Mouse (Mus musculus): ENCODE measurements at regions not wholly inside any gene's neighbourhood (a gene's known extent, or its start where the extent isn't known, plus 50 kb on each side); places are given as distances from the start of the nearest gene placed in this dataset.

DNA sequence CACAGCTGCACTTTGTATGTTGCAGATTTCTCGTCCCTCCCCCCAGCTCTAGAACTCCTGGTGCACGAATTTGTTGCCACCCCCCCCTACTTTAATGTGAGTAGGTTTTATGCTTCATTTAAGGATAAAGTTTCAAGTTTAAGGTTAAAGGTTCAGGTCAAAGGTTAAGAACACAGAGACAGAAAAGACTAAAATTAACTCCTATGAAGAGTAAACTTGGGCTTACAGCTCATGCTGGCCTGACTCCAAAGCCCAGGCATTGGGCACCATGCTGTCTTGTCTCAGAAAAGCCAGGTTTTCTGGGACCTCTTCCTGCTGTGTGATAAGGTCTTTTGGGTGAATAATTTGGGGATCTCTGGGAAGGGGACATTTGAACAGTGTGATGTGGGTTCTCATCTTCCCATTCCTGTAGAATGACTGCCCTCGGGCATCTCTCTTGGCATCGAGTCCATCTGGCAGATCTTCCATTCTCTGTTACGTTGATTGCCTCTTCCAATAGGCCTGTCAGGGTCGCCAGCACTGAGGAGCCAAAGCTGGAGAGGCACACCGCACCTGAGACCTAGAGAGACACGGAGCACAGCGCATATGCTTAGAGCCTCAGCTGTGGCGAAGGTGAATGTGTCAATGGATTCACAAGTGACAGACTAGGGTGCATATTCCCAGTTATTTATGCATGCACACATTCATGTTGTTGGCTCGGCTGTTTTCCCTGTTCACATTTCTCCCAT is 466.1 kb downstream of the Cd83 start:
- 84% methylated on average over 11 of the region's 11 CpGs for WGBS
- Histone ChIP-seq H3K4me1 (ENCODE audit: control insufficient read depth, insufficient read depth, low read length) (peaks cover 9% of the 10 kb centered on the region), H3K36me3 (ENCODE audit: control insufficient read depth, insufficient read depth, low read length) (no peaks in the 10 kb centered on the region), H3K4me2 (ENCODE audit: low read depth, severe bottlenecking) (no peak overlapping the region), H3K9ac (ENCODE audit: low read length) (no peak overlapping the region), H3K27ac (replicated peaks; ENCODE audit: low read depth, low read length) (no peak overlapping the region), H3K9me3 (ENCODE audit: control insufficient read depth, low read length) (no peaks in the 10 kb centered on the region), H3K4me3 (ENCODE audit: low read depth, low read length) (no peak overlapping the region), H3K27me3 (ENCODE audit: control insufficient read depth, insufficient read depth, low read length) (no peaks in the 10 kb centered on the region)
- DNase-seq (ENCODE audit: low spot score) (no peak), ATAC-seq (ENCODE audit: insufficient number of reproducible peaks, low FRiP score, low TSS enrichment, low read depth) (no peak)

DNA sequence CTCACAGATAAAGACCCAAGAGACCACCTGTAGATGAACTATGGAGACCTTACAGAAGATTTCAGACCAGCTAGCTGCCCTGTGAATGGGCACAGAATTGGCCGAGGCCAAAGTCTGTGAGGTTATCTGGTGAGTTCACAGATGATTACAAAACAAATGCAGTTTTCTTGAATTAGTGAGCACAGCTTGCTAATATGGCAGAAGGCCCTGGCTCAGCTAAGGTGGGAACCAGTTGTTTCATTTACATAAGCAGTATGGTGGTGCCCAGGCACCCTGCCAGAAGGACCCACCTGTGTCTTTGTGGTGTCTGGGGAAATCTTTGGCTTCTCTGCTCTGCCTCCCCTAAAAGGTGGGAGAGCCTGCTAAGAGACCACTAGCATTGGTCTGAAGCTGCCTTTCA is 466.9 kb downstream of the Cd83 start:
- Histone ChIP-seq H3K4me3 (ENCODE audit: low read depth, low read length) (no peak overlapping the region), H3K4me2 (ENCODE audit: low read depth, severe bottlenecking) (no peak overlapping the region), H3K27ac (replicated peaks; ENCODE audit: low read depth, low read length) (no peak overlapping the region), H3K4me1 (ENCODE audit: control insufficient read depth, insufficient read depth, low read length) (peaks cover 9% of the 10 kb centered on the region), H3K9ac (ENCODE audit: low read length) (no peak overlapping the region), H3K9me3 (ENCODE audit: control insufficient read depth, low read length) (no peaks in the 10 kb centered on the region), H3K36me3 (ENCODE audit: control insufficient read depth, insufficient read depth, low read length) (no peaks in the 10 kb centered on the region), H3K27me3 (ENCODE audit: control insufficient read depth, insufficient read depth, low read length) (no peaks in the 10 kb centered on the region)
- 91% methylated on average over 1 of the region's 1 CpGs for WGBS
- no peak for ATAC-seq (ENCODE audit: insufficient number of reproducible peaks, low FRiP score, low TSS enrichment, low read depth)
- no peak for DNase-seq (ENCODE audit: low spot score)

DNA sequence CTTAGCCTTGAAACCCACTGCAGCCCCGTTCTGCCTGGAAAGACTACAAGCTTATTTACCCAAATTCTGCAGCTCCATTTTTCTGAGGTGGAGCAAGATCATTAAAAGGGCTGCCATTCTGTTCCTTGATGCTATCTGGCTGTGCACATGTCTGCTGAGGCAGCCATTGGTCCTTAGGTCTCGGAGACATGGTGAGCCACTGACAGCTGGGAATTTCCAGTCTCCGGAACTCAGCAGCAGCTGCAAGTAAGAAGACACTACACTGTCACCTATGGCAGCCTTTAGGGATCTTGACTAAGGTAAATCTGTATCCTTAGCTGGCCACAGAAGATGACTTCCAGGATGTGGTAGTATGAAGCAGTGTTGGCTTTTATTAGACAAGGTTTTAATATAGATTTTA is 467.9 kb downstream of the Cd83 start:
- H3K36me3 ChIP-seq (ENCODE audit: control insufficient read depth, insufficient read depth, low read length) = no peaks in the 10 kb centered on the region
- no peak overlapping the region for H3K4me2 ChIP-seq (ENCODE audit: low read depth, severe bottlenecking)
- no peaks in the 10 kb centered on the region for H3K9me3 ChIP-seq (ENCODE audit: control insufficient read depth, low read length)
- no peak overlapping the region for H3K27ac ChIP-seq (replicated peaks; ENCODE audit: low read depth, low read length)
- H3K27me3 ChIP-seq (ENCODE audit: control insufficient read depth, insufficient read depth, low read length) = no peaks in the 10 kb centered on the region
- WGBS = 72% methylated on average over 3 of the region's 3 CpGs
- ATAC-seq (ENCODE audit: insufficient number of reproducible peaks, low FRiP score, low TSS enrichment, low read depth) (no peak), DNase-seq (ENCODE audit: low spot score) (no peak)
- no peak overlapping the region for H3K4me3 ChIP-seq (ENCODE audit: low read depth, low read length)
- peaks cover 9% of the 10 kb centered on the region for H3K4me1 ChIP-seq (ENCODE audit: control insufficient read depth, insufficient read depth, low read length)
- H3K9ac ChIP-seq (ENCODE audit: low read length) = no peak overlapping the region

DNA sequence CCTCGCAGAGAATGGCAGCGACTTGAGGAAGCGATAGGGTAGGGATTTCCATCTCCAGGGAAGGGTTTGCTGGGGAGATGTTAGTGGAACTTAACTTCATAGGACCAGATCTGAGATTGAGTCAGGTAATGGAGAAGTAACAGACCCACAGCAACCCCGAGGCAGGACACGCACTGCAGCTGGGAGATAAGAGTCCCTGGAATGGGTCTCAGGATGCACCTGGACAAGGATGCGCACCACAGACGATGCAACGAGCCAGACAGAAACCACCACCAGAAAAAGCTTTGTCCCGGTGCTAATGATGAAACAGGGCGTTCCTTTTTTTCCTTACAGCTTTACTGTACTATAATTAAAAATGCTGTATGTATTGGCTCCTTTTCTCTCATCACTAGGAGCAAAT is 470.9 kb upstream of the Jarid2 start:
- Histone ChIP-seq H3K9ac (ENCODE audit: low read length) (no peak overlapping the region), H3K4me2 (ENCODE audit: low read depth, severe bottlenecking) (no peak overlapping the region), H3K4me1 (ENCODE audit: control insufficient read depth, insufficient read depth, low read length) (peaks cover 13% of the 10 kb centered on the region), H3K9me3 (ENCODE audit: control insufficient read depth, low read length) (no peaks in the 10 kb centered on the region), H3K4me3 (ENCODE audit: low read depth, low read length) (no peak overlapping the region), H3K27me3 (ENCODE audit: control insufficient read depth, insufficient read depth, low read length) (no peaks in the 10 kb centered on the region), H3K36me3 (ENCODE audit: control insufficient read depth, insufficient read depth, low read length) (no peaks in the 10 kb centered on the region), H3K27ac (replicated peaks; ENCODE audit: low read depth, low read length) (no peak overlapping the region)
- DNase-seq (ENCODE audit: low spot score) (no peak), ATAC-seq (ENCODE audit: insufficient number of reproducible peaks, low FRiP score, low TSS enrichment, low read depth) (no peak)
- WGBS = 92% methylated on average over 10 of the region's 10 CpGs

DNA sequence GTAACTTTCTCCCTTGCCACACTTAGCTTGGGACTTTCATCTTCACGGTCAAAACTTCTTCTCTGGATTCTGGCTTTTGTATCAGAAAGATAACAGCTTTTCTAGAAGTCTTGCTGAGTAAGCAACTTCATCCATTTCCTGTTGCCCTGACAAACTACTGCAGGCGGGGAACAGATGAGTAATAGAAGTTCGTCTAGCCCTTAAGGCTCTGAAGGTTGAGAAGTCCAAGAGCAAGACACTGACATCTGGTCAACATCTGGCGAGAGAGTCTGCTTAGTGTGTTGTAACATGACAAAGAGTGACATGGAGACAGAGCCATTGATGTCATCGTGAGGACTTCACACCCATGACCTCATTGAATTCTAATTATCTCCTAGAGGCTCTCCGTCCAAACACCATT is 469.2 kb upstream of the Jarid2 start:
- no peaks in the 10 kb centered on the region for H3K9me3 ChIP-seq (ENCODE audit: control insufficient read depth, low read length)
- no peak overlapping the region for H3K9ac ChIP-seq (ENCODE audit: low read length)
- no peaks in the 10 kb centered on the region for H3K27me3 ChIP-seq (ENCODE audit: control insufficient read depth, insufficient read depth, low read length)
- H3K4me1 ChIP-seq (ENCODE audit: control insufficient read depth, insufficient read depth, low read length) = peaks cover 13% of the 10 kb centered on the region
- H3K4me3 ChIP-seq (ENCODE audit: low read depth, low read length) = no peak overlapping the region
- no peaks in the 10 kb centered on the region for H3K36me3 ChIP-seq (ENCODE audit: control insufficient read depth, insufficient read depth, low read length)
- no peak overlapping the region for H3K4me2 ChIP-seq (ENCODE audit: low read depth, severe bottlenecking)
- no peak for DNase-seq (ENCODE audit: low spot score)
- WGBS = 32% methylated on average over 6 of the region's 6 CpGs
- ATAC-seq (ENCODE audit: insufficient number of reproducible peaks, low FRiP score, low TSS enrichment, low read depth) = no peak
- H3K27ac ChIP-seq (replicated peaks; ENCODE audit: low read depth, low read length) = no peak overlapping the region

DNA sequence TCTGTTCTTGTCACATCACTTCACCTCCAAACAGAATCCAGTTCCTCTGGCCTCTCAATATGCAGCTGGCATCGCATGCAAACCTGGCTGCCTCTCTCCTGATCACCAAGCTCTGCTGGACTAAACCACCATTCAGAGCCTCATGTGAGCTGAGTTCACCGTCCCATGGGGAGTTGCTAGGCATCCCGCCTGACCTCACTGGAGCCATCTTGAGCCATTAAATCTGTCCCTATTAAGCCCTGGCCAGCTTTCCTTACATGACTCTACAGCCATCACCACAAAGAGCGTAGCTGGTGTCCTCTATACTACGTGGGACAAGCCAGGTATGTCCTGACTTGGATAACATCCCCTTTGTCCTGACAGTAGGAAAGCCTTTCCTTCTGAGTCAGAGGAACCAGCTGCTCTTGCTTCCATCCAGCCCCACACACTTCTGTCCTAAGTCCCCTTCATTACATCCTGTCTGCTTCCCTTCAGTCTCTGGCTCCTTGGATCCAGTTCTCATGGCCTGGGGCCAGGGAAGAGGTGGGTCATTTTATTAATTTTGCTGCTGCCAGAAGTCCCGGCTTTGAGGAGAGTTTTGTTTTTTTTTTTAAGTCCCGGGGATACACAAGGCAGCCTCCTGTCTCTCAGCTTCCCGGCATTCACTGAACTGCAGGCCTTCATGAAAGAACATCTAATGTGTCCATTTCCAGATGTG is 468.5 kb upstream of the Jarid2 start:
- no peaks in the 10 kb centered on the region for H3K27me3 ChIP-seq (ENCODE audit: control insufficient read depth, insufficient read depth, low read length)
- no peak overlapping the region for H3K9ac ChIP-seq (ENCODE audit: low read length)
- H3K36me3 ChIP-seq (ENCODE audit: control insufficient read depth, insufficient read depth, low read length) = no peaks in the 10 kb centered on the region
- no peak for ATAC-seq (ENCODE audit: insufficient number of reproducible peaks, low FRiP score, low TSS enrichment, low read depth)
- no peak overlapping the region for H3K4me3 ChIP-seq (ENCODE audit: low read depth, low read length)
- H3K9me3 ChIP-seq (ENCODE audit: control insufficient read depth, low read length) = no peaks in the 10 kb centered on the region
- no peak for DNase-seq (ENCODE audit: low spot score)
- 60% methylated on average over 8 of the region's 8 CpGs for WGBS
- H3K4me1 ChIP-seq (ENCODE audit: control insufficient read depth, insufficient read depth, low read length) = peaks cover 13% of the 10 kb centered on the region
- no peak overlapping the region for H3K4me2 ChIP-seq (ENCODE audit: low read depth, severe bottlenecking)
- H3K27ac ChIP-seq (replicated peaks; ENCODE audit: low read depth, low read length) = no peak overlapping the region

DNA sequence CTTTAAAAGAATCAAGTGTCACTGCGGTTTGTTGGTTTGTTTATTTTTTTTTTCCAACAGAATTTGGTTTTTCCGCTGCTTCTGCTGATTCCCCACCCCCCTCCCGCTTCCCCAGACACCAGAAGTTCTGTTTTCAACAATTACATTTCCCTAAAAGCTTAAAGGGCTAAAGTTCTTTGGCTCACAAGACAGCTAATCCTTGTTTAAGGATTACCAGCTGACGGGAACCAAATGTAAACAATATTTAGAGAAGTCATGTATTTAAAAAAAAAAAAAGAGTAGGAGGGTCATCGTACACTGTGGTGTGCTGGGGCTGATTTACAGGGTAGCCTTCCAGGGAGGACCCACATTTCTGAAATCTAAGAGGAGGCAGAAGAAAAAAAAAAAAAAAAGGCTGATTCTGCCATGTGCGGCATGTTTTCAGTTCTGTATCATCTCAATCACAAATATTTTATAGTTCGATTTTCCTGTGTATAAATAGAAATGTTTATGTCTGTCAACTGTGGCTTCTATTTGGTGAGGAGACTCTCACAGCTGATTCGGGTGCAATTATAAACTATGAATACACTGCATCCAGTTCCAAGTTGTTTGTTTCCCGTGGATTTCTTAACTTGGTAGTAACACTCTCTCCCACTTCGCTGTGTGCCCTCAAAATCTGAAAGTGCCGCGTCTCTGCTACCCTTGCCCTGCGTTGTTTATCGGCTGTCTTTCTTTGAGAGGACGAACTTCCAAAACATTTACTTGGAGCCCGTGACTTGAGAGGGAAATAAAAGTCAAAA is 456.3 kb upstream of the Jarid2 start:
- Histone ChIP-seq H3K4me3 (ENCODE audit: low read depth, low read length) (no peak overlapping the region), H3K4me2 (ENCODE audit: low read depth, severe bottlenecking) (no peak overlapping the region), H3K9ac (ENCODE audit: low read length) (no peak overlapping the region), H3K4me1 (ENCODE audit: control insufficient read depth, insufficient read depth, low read length) (no peaks in the 10 kb centered on the region), H3K27me3 (ENCODE audit: control insufficient read depth, insufficient read depth, low read length) (no peaks in the 10 kb centered on the region), H3K9me3 (ENCODE audit: control insufficient read depth, low read length) (no peaks in the 10 kb centered on the region), H3K27ac (replicated peaks; ENCODE audit: low read depth, low read length) (no peak overlapping the region), H3K36me3 (ENCODE audit: control insufficient read depth, insufficient read depth, low read length) (no peaks in the 10 kb centered on the region)
- WGBS = 82% methylated on average over 16 of the region's 16 CpGs
- ATAC-seq (ENCODE audit: insufficient number of reproducible peaks, low FRiP score, low TSS enrichment, low read depth) = no peak
- no peak for DNase-seq (ENCODE audit: low spot score)

DNA sequence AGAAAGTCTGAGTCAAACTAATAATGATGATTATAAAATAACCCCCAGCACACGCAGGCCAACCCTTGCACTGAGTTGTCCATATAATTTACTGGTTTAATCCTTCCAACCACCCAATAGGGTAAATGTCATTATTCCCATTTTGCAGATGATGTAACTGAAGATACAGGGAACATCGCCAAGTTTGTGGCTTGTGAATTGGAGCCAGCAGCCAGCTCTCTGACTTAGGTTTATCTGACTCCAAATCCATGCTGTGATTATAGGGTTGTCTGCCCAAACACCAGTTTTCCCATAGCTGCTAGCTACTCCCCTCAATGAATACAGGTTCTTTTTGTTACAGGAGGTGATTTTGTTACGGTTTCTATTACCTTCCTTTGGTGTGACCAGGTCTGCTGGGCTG is 451.3 kb upstream of the Jarid2 start:
- 84% methylated on average over 3 of the region's 3 CpGs for WGBS
- no peaks in the 10 kb centered on the region for H3K9me3 ChIP-seq (ENCODE audit: control insufficient read depth, low read length)
- no peak overlapping the region for H3K27ac ChIP-seq (replicated peaks; ENCODE audit: low read depth, low read length)
- H3K4me2 ChIP-seq (ENCODE audit: low read depth, severe bottlenecking) = no peak overlapping the region
- H3K4me3 ChIP-seq (ENCODE audit: low read depth, low read length) = no peak overlapping the region
- DNase-seq (ENCODE audit: low spot score) = no peak
- no peak overlapping the region for H3K9ac ChIP-seq (ENCODE audit: low read length)
- H3K36me3 ChIP-seq (ENCODE audit: control insufficient read depth, insufficient read depth, low read length) = no peaks in the 10 kb centered on the region
- no peaks in the 10 kb centered on the region for H3K27me3 ChIP-seq (ENCODE audit: control insufficient read depth, insufficient read depth, low read length)
- H3K4me1 ChIP-seq (ENCODE audit: control insufficient read depth, insufficient read depth, low read length) = no peaks in the 10 kb centered on the region
- ATAC-seq (ENCODE audit: insufficient number of reproducible peaks, low FRiP score, low TSS enrichment, low read depth) = no peak
